Mouse (Mus musculus): ENCODE measurements around the gene S1pr2.

DNA sequence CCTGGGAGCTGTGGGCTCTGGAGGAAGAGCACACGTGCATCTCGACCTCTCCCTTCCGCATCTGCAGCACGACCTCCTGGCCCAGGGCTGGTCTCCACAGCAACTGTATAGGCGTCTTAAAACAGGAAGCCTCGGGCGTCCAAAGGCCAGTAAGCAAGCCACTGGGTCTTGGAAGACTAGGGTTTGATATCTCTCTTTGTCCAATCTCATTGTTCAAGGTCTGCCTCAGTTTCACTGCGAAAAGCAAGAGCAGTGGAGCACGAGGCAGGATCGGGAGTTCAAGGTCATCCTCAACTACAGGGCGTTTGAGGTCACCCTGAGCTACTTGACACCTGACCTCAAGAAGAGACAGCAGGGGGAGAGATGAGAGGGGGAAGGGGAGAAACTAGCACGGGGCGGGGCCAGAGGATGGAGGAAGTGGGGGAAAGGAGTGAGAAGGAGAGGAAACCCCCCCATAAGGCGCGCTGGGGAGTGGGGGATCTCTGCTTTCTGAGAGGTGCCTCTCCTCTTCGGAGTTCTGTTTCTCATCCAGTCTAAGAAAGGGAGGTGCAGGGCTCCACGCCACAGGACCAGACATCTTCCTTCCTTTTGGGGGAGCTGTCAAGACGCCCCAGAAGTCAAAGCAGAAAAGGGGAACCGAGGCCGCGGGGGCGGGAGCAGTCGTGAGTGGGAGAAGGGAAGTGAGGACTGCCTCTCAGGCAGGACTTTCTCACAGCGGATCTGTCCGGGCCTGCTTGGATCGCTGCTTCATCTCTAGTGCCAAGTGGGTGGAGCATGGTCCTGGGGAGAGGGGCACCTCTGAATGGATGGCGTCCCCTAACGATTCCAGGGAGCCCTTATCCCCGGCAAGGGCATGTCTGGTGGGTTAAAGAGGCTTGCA is 38.4 kb upstream of the S1pr2 start:
- TF ChIP-seq CTCF (IDR thresholded peaks at IDR 0.05; ENCODE audit: extremely low read depth, insufficient read depth, insufficient read length, insufficient replicate concordance), result no peak
- no peak for TF ChIP-seq POLR2A (IDR thresholded peaks at IDR 0.05; ENCODE audit: low read depth, low read length)
